Mouse (Mus musculus) right cerebral cortex, postnatal 36 days (tissue): ENCODE measurements around the gene Vmn1r49.
"Not testable (repeated sequence)": the region's sequence is repeated elsewhere in the genome, so short reads cannot be mapped to it uniquely, and the experiment has no call there.

Source experiments
- DNase-seq, 2 experiments: peaks; one replicate each; pipeline ENCODE4 v3.0.0; 2022; ENCODE audit warnings: low spot score in 2 of 2, mixed read lengths in 1 of 2

Gene Vmn1r49

DNA sequence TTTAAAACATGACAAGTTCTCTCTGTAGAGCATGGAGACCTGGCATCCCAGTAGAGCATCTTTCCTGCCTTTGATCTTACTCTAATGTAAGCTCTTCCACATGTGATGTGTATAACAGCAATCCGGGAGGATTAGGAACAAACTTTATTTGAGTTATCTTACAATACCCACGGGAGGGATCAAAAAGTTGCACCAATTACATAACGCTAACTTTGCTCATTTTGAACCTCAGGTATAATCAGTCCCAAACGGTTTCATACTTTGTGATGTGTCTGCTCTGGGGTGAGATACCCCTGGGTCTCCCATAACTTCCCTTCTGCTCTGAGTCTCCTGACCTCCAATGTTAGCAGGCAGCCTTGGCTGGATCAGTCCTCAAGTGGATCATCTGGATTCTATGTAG is at the start of gene Vmn1r49:
TSS of gene Vmn1r49 (minus strand) at position 101 of the 400 bp plus-strand sequence.
- no peak for DNase-seq

DNA sequence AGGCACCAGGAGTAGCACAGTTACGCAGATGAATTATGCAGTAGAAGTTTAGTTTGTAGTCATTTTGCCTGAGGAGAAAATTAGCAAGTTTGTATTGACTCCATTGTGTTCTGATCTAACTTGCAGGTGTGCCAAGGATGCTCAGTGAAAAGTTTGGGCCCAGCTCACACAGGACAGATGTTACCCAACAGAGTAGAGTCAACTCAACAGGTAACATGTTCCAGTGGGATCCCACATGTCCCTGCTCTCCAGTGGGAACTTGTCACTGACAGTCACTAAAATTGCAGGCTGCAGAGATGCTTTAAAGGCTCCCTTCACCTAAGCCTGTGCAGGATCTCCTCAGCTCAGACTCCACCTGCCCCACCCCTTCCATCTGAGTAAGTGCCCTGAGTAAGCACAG is 44.0 kb upstream of the Vmn1r49 start, which contains the start of gene Vmn1r51:
TSS of gene Vmn1r51 (plus strand) at position 301 of the 400 bp plus-strand sequence.
- DNase-seq, result not testable (repeated sequence)

DNA sequence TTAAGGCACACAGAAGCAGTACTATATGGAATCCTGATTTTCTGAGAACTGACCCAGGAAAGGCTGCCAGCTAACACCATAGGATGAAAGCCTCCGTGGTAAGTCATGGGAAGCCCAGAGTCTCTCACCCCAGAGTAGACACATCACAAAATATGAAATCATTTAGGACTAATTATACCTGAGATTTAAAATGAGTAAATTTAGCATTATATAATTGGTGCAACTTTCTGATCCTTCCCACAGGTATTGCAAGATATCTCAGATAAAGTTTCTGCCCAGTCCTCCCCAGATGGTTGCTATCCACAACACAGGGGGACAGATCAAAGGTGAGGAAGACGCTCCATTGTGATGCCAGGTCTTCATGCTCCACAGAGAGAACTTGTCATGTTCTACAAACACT is 22.8 kb upstream of the Vmn1r49 start, which contains the start of gene Vmn1r50:
TSS of gene Vmn1r50 (plus strand) at position 301 of the 400 bp plus-strand sequence.
- DNase-seq, result no peak

DNA sequence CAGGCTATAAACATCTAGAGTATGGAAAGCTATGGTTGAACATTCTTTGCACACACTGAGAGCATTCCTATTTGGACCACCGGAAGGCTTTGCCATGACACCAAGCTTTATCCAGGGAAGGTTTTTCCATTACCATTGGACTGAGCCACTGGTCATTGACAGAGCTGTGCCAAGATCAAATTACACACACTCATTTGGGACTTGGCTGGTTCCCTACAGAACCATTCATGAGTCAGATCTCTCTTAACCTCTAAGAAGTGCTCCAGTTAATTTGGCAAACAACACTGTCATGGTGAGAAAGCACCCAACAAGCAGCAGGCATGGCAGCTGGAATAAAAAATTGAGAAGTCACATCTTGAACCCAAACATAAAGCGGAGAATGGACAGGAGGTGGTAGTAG is 22.3 kb upstream of the Vmn1r49 start:
- DNase-seq, result no peak

DNA sequence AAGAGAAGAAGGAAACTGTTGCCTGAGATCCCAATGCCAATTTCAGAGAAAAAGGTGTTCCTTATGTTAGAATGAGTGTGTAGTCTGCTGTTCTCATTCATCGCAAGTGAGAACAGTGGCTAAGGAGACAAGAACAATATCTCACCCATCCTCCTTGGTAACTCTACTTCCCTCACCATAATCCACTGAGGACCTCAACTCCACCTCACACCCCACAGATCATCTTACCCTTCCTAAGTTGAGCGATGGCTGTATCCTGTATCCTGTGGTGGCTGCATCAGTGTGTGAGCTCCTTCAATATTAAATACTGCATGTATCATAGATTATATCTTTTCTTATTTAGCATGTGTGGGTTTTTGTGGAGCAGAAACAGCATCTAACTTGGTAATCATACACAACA is 41.6 kb downstream of the Vmn1r49 start, which contains the start of gene Vmn1r48:
TSS of gene Vmn1r48 (minus strand) at position 101 of the 400 bp plus-strand sequence.
- DNase-seq, result not testable (repeated sequence)
